Mouse (Mus musculus): ENCODE data around the gene Atp1b2. TPM values are rescaled to one million over a fixed set of nuclear protein-coding genes. Genes with fewer than 3 reads are reported as not detected.

Atp1b2 gene
- polyA plus RNA-seq, 1 experiment = 40.5 TPM

DNA sequence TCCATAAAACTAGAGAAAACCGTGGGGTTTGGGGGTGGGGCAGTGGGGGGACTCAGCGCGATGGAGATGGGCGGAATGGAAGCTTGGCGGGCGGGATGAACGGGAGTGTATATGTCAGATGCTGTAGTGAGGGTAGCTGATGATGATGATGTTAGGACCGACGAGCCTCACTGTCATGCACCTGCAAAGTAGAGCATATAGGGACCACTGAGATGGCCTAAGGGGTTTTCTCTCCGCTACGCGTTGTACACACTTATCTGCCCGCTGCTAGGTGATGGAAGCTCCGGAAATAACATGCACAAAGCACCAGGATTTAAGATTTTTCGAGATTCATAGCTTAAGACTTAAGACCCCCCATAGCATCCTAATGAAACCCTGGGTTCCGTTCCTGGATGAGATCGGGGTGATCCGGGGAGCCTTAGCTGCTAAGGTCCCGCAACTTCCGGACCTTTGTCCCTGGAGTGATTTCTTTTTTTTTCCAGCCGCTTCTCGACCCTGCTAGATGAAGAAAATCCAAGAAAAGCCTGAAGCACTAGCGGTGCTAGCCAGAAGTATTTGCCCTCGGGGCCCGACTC, 25.1 kb downstream of the Atp1b2 start:
- no peaks in the 10 kb centered on the region for H3K36me3 ChIP-seq (ENCODE audit: control insufficient read depth, insufficient read depth, low read length)
- no peaks in the 10 kb centered on the region for H3K27me3 ChIP-seq (ENCODE audit: control insufficient read depth, insufficient read depth, low read length)
- TF ChIP-seq POLR2A (IDR thresholded peaks at IDR 0.05; ENCODE audit: control insufficient read depth, low read depth, low read length) (no peak), CTCF (IDR thresholded peaks at IDR 0.05; ENCODE audit: control insufficient read depth, insufficient read depth, insufficient replicate concordance, low read depth, low read length) (no peak)
- peak overlapping the region; percentile 89 for H3K27ac ChIP-seq (ENCODE audit: control insufficient read depth, insufficient read depth, low read depth, low read length)
- H3K4me1 ChIP-seq (ENCODE audit: control insufficient read depth, insufficient read depth, low read length) = peaks cover 16% of the 10 kb centered on the region
- H3K4me3 ChIP-seq (ENCODE audit: control insufficient read depth, low read depth, low read length) = peak overlapping the region; percentile 85

DNA sequence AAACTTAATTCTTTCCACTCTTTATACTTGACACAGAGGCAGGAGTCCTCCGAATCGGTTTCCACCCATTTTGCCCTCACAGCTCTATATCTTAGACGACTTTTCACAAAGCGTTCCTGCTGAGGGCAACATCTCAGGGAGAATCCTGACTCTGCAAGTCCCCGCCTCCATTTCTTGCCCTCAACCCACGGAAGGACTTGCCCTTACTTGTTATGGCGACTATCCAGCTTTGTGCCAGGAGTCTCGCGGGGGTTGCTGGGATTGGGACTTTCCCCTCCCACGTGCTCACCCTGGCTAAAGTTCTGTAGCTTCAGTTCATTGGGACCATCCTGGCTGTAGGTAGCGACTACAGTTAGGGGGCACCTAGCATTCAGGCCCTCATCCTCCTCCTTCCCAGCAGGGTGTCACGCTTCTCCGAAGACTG, 25.6 kb downstream of the Atp1b2 start, which contains the start of the genes Wrap53 and Trp53:
Wrap53 (minus strand) TSS at position 165 of the 424 bp plus-strand sequence.
Trp53 (plus strand) TSS at position 269 of the 424 bp plus-strand sequence.
- H3K27ac ChIP-seq (ENCODE audit: control insufficient read depth, insufficient read depth, low read depth, low read length) = peak within 1 kb of the TSS; percentile 89
- H3K4me3 ChIP-seq (ENCODE audit: control insufficient read depth, low read depth, low read length) = peak within 1 kb of the TSS; percentile 91
- no peak for TF ChIP-seq CTCF (IDR thresholded peaks at IDR 0.05; ENCODE audit: control insufficient read depth, insufficient read depth, insufficient replicate concordance, low read depth, low read length)
- peak; percentile 84; the same call in 1 of the 2 replicates for TF ChIP-seq POLR2A (IDR thresholded peaks at IDR 0.05; ENCODE audit: control insufficient read depth, low read depth, low read length)
- peaks cover 16% of the 10 kb centered on the region for H3K4me1 ChIP-seq (ENCODE audit: control insufficient read depth, insufficient read depth, low read length)
- H3K36me3 ChIP-seq (ENCODE audit: control insufficient read depth, insufficient read depth, low read length) = no peaks in the 10 kb centered on the region; the same call in 1 of the 2 replicates
- no peaks in the 10 kb centered on the region for H3K27me3 ChIP-seq (ENCODE audit: control insufficient read depth, insufficient read depth, low read length)

DNA sequence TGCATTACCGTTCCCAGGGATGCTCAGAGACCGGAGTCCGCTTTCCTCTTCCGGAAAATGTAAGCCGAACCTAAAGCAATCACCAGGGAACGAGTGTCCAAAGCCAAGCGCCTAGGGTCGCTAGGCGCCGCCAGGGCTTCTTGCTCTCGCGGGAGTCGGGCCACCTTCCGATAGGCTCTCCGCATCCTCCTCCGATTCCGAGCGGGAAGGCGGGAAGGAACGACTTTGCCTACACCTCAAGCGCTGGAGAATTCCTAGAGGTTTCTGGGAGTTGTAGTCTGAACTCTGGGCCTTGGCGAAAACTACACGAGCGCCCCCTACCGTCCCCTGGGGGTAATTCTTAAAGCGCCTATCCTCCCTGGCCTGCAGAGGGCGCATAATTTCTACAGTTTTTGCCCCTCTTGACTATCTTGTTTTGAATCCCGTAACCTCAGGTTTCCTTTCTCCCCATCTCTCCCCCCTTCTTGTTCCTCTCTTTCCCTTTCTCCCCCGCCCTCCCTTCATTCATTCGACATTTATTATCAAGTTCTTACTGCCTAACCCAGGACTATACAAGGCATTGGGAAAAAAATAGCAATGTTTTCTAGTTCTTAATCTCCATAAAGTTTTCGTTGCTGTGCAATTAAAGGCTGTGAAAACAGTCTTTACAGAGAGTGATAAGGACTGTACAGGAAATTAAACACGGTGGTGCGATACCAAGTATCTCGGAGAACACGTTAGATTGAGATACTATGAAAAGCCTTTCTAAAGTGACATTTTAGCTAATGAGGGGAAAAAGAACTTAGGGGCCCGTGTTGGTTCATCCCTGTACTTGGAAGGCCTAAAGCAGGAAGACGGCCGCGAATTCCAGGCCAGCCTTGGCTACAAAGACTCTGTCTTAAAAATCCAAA, 26.4 kb downstream of the Atp1b2 start:
- H3K36me3 ChIP-seq (ENCODE audit: control insufficient read depth, insufficient read depth, low read length) = no peaks in the 10 kb centered on the region; the same call in 1 of the 2 replicates

DNA sequence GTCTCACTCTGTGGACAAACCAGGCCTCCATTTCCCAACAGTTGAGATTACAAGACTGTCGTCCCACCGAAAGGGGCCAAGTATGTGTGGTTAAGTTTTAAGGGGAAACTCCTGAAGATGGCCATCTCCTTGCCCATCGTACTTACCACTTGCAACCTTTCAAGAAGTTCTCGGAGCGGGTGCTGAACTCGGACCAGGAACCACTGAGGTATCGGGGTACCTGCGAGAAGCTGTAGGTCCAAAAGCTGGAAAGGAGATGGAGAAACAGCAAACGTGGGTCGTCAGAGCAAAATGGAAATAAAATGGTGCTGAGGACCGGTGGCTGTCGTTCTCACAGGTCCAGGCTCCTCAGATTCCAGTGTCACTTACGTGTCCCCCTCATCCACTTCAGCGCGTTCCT, 27.4 kb downstream of the Atp1b2 start:
- Histone ChIP-seq H3K4me3 (ENCODE audit: control insufficient read depth, low read depth, low read length) (peak overlapping the region; percentile 91), H3K27ac (ENCODE audit: control insufficient read depth, insufficient read depth, low read depth, low read length) (peak overlapping the region; percentile 65), H3K4me1 (ENCODE audit: control insufficient read depth, insufficient read depth, low read length) (peaks cover 16% of the 10 kb centered on the region), H3K36me3 (ENCODE audit: control insufficient read depth, insufficient read depth, low read length) (peaks cover 1% of the 10 kb centered on the region; the same call in 1 of the 2 replicates), H3K27me3 (ENCODE audit: control insufficient read depth, insufficient read depth, low read length) (no peaks in the 10 kb centered on the region)
- TF ChIP-seq POLR2A (IDR thresholded peaks at IDR 0.05; ENCODE audit: control insufficient read depth, low read depth, low read length) = no peak
- TF ChIP-seq CTCF (IDR thresholded peaks at IDR 0.05; ENCODE audit: control insufficient read depth, insufficient read depth, insufficient replicate concordance, low read depth, low read length) = no peak

More for the DNA sequence above, 26.4 kb downstream of the Atp1b2 start:
- peak overlapping the region; percentile 91 for H3K4me3 ChIP-seq (ENCODE audit: control insufficient read depth, low read depth, low read length)
- H3K27me3 ChIP-seq (ENCODE audit: control insufficient read depth, insufficient read depth, low read length) = no peaks in the 10 kb centered on the region
- peak overlapping the region; percentile 89 for H3K27ac ChIP-seq (ENCODE audit: control insufficient read depth, insufficient read depth, low read depth, low read length)
- TF ChIP-seq CTCF (IDR thresholded peaks at IDR 0.05; ENCODE audit: control insufficient read depth, insufficient read depth, insufficient replicate concordance, low read depth, low read length) (peak; percentile 97), POLR2A (IDR thresholded peaks at IDR 0.05; ENCODE audit: control insufficient read depth, low read depth, low read length) (peak; percentile 60; the same call in 1 of the 2 replicates)
- H3K4me1 ChIP-seq (ENCODE audit: control insufficient read depth, insufficient read depth, low read length) = peaks cover 16% of the 10 kb centered on the region

DNA sequence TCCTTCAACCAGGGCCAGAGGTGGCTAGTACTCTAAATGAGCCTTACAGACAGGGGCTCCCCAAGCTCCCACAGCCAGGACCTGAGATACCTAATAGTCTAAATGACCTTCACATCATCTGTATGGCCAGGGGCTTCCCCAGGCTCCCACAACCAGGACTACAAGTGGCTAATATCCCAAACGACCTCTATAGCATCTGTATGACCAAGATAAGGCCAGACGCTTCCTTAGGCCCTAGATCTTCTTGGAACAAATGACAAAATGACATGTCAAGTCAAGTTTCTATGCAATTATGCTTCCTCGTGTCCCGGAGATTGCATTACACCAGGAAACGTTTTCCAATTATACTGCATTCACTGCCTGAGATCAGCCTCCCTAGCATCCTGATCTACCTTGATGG, 29.4 kb downstream of the Atp1b2 start:
- Histone ChIP-seq H3K4me3 (ENCODE audit: control insufficient read depth, low read depth, low read length) (no peak overlapping the region), H3K27me3 (ENCODE audit: control insufficient read depth, insufficient read depth, low read length) (no peaks in the 10 kb centered on the region), H3K36me3 (ENCODE audit: control insufficient read depth, insufficient read depth, low read length) (peaks cover 1% of the 10 kb centered on the region; the same call in 1 of the 2 replicates), H3K4me1 (ENCODE audit: control insufficient read depth, insufficient read depth, low read length) (peaks cover 9% of the 10 kb centered on the region), H3K27ac (ENCODE audit: control insufficient read depth, insufficient read depth, low read depth, low read length) (no peak overlapping the region)
- no peak for TF ChIP-seq POLR2A (IDR thresholded peaks at IDR 0.05; ENCODE audit: control insufficient read depth, low read depth, low read length)
- TF ChIP-seq CTCF (IDR thresholded peaks at IDR 0.05; ENCODE audit: control insufficient read depth, insufficient read depth, insufficient replicate concordance, low read depth, low read length) = no peak

DNA sequence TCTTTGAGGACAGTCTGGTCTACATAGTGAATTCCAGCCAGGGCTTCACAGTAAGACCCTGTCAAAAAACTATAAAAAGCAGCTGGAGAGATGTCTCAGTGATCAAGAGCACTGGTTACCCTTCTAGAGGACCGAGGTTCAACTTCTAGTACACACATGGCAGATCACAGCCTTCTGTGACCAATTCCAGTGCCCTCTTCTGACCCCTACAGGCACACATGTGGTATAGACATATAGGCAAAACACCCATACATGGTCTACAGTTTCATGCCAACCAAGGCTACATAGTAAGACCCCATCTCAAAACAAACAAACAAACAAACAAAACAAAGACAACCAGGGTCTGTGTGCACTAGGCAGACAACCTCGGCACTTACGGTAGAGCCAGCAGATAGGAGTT, 30.5 kb downstream of the Atp1b2 start:
- Histone ChIP-seq H3K27ac (ENCODE audit: control insufficient read depth, insufficient read depth, low read depth, low read length) (no peak overlapping the region), H3K4me3 (ENCODE audit: control insufficient read depth, low read depth, low read length) (no peak overlapping the region), H3K4me1 (ENCODE audit: control insufficient read depth, insufficient read depth, low read length) (peaks cover 9% of the 10 kb centered on the region), H3K36me3 (ENCODE audit: control insufficient read depth, insufficient read depth, low read length) (peaks cover 1% of the 10 kb centered on the region; the same call in 1 of the 2 replicates), H3K27me3 (ENCODE audit: control insufficient read depth, insufficient read depth, low read length) (no peaks in the 10 kb centered on the region)
- TF ChIP-seq POLR2A (IDR thresholded peaks at IDR 0.05; ENCODE audit: control insufficient read depth, low read depth, low read length) = no peak
- no peak for TF ChIP-seq CTCF (IDR thresholded peaks at IDR 0.05; ENCODE audit: control insufficient read depth, insufficient read depth, insufficient replicate concordance, low read depth, low read length)

DNA sequence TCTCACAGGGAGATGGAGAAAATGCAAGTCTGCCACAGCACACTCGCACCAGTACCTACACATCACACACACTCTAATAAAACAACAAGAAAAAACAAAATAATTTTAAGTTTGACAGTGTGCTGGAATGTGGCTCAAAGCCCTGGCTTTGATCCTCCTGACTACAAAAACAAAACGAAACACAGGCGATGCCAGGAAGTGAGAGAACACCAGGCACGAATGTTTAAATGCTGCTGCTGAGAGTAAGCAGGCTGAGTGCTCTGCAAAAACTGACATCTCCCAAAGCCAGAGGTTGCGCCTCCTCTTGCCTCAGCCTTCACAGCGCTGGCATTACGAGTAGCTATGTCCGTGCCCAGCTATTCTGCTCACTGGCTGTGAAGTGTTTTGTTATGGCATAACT, 40.6 kb downstream of the Atp1b2 start:
- no peak overlapping the region for H3K4me3 ChIP-seq (ENCODE audit: control insufficient read depth, low read depth, low read length)
- H3K36me3 ChIP-seq (ENCODE audit: control insufficient read depth, insufficient read depth, low read length) = no peaks in the 10 kb centered on the region; the same call in 1 of the 2 replicates
- H3K27me3 ChIP-seq (ENCODE audit: control insufficient read depth, insufficient read depth, low read length) = no peaks in the 10 kb centered on the region
- H3K4me1 ChIP-seq (ENCODE audit: control insufficient read depth, insufficient read depth, low read length) = peaks cover 6% of the 10 kb centered on the region
- TF ChIP-seq CTCF (IDR thresholded peaks at IDR 0.05; ENCODE audit: control insufficient read depth, insufficient read depth, insufficient replicate concordance, low read depth, low read length) (no peak), POLR2A (IDR thresholded peaks at IDR 0.05; ENCODE audit: control insufficient read depth, low read depth, low read length) (no peak)
- no peak overlapping the region for H3K27ac ChIP-seq (ENCODE audit: control insufficient read depth, insufficient read depth, low read depth, low read length)

Data from testis, adult 2 months (tissue).